Mouse (Mus musculus) CH12.LX (cell line): ENCODE results near the gene Map3k6. TPM values are rescaled to one million over a fixed set of nuclear protein-coding genes. Genes with fewer than 3 reads are reported as not detected.

Experiments used
- DNase-seq: peaks from one replicate; pipeline ENCODE4 v3.0.0-alpha.2; 2013; ENCODE audit errors: extremely low read depth
- H3K27ac ChIP-seq: 2 replicates; pipeline ENCODE4 v1.5.1; 2012; ENCODE audit warnings: low read depth, mild to moderate bottlenecking, control low read depth, moderate library complexity; ENCODE audit not compliant: insufficient read depth
- H3K27me3 ChIP-seq: replicated peaks from 2 replicates; pipeline ENCODE3; 2012; ENCODE audit warnings: inconsistent platforms
- H3K36me3 ChIP-seq, 2 experiments: replicated peaks in 1 of 2; 2 replicates each; pipeline versions ENCODE3 to v1.6.1; 2012; ENCODE audit warnings: inconsistent platforms in 1 of 2, low read length in 1 of 2, mild to moderate bottlenecking in 1 of 2, mixed read lengths in 1 of 2, moderate library complexity in 1 of 2; ENCODE audit not compliant: control insufficient read depth in 1 of 2, insufficient read depth in 1 of 2
- H3K4me1 ChIP-seq, 2 experiments: 2 replicates each; pipeline ENCODE4 v1.6.1; 2012; ENCODE audit warnings: inconsistent platforms in 1 of 2, moderate library complexity in 1 of 2; ENCODE audit not compliant: insufficient read depth in 2 of 2, control insufficient read depth in 1 of 2
- H3K4me2 ChIP-seq: 2 replicates; pipeline ENCODE4 v1.6.1; 2012; ENCODE audit warnings: low read depth, mild to moderate bottlenecking, control low read depth; ENCODE audit not compliant: poor library complexity, insufficient read depth, severe bottlenecking
- H3K4me3 ChIP-seq, 3 experiments: fragments of 150-350 bp in 1 of 3; sonication (generic) in 1 of 3; replicated peaks in 1 of 3; 2 replicates each; pipeline versions ENCODE3 to v1.5.1; 2011 to 2012; ENCODE audit warnings: low read depth in 2 of 3, low read length in 2 of 3, mild to moderate bottlenecking in 2 of 3, moderate library complexity in 2 of 3, control low read depth in 1 of 3, improper control_type of control experiment in 1 of 3, inconsistent platforms in 1 of 3, mixed read lengths in 1 of 3; ENCODE audit not compliant: poor library complexity in 1 of 3
- H3K79me2 ChIP-seq: replicated peaks from 2 replicates; pipeline ENCODE4 v1.6.1; 2012; ENCODE audit warnings: mild to moderate bottlenecking, moderate library complexity; ENCODE audit not compliant: control insufficient read depth, poor library complexity, insufficient read depth, severe bottlenecking; ENCODE audit errors: extremely low read depth
- H3K9ac ChIP-seq: 2 replicates; pipeline ENCODE4 v1.6.1; 2012; ENCODE audit warnings: low read depth, mild to moderate bottlenecking, control low read depth, moderate library complexity; ENCODE audit not compliant: insufficient read depth
- H3K9me3 ChIP-seq: replicated peaks from 2 replicates; pipeline ENCODE3; 2012; ENCODE audit warnings: low read length, inconsistent platforms, mixed read lengths
- BHLHE40 ChIP-seq: IDR thresholded peaks from 2 replicates; pipeline ENCODE4 v1.6.1; 2011; ENCODE audit warnings: mild to moderate bottlenecking, low read depth, low read length, improper control_type of control experiment
- CHD2 ChIP-seq: IDR thresholded peaks from 2 replicates; pipeline ENCODE4 v1.6.1; 2011; ENCODE audit warnings: low read length, improper control_type of control experiment
- CTCF ChIP-seq, 2 experiments: IDR thresholded peaks in 1 of 2; conservative IDR thresholded peaks in 1 of 2; 2 replicates each; pipeline ENCODE4 v1.5.1; 2011 to 2012; ENCODE audit warnings: low read depth in 2 of 2, low read length in 2 of 2, improper control_type of control experiment in 1 of 2, inconsistent platforms in 1 of 2, mild to moderate bottlenecking in 1 of 2, moderate library complexity in 1 of 2
- E2F4 ChIP-seq: IDR thresholded peaks from 2 replicates; pipeline ENCODE4 v1.6.1; 2011; ENCODE audit warnings: low read depth, low read length, improper control_type of control experiment; ENCODE audit not compliant: insufficient replicate concordance
- EP300 ChIP-seq: IDR thresholded peaks from 2 replicates; pipeline ENCODE4 v1.6.1; 2011; ENCODE audit warnings: low read length, improper control_type of control experiment
- ETS1 ChIP-seq: conservative IDR thresholded peaks from 2 replicates; pipeline ENCODE4 v1.6.1; 2012; ENCODE audit warnings: low read depth, mild to moderate bottlenecking, inconsistent platforms, low read length, improper control_type of control experiment, moderate library complexity
- GABPA ChIP-seq: IDR thresholded peaks from 2 replicates; pipeline ENCODE4 v1.6.1; 2012; ENCODE audit warnings: low read depth, low read length, improper control_type of control experiment, inconsistent platforms; ENCODE audit not compliant: insufficient replicate concordance
- IRF4 ChIP-seq: IDR thresholded peaks from 2 replicates; pipeline ENCODE4 v1.6.1; 2014; ENCODE audit warnings: low read depth, mild to moderate bottlenecking, inconsistent platforms, low read length, improper control_type of control experiment
- JUND ChIP-seq: conservative IDR thresholded peaks from 2 replicates; pipeline ENCODE4 v1.6.1; 2011; ENCODE audit warnings: low read depth, low read length, improper control_type of control experiment
- KAT2A ChIP-seq: IDR thresholded peaks from 2 replicates; pipeline ENCODE4 v1.6.1; 2012; ENCODE audit warnings: low read length, improper control_type of control experiment, inconsistent platforms; ENCODE audit not compliant: insufficient replicate concordance
- MAFK ChIP-seq: IDR thresholded peaks from 2 replicates; pipeline ENCODE4 v1.6.1; 2011; ENCODE audit warnings: low read length, improper control_type of control experiment; ENCODE audit not compliant: insufficient replicate concordance
- MAX ChIP-seq: IDR thresholded peaks from 2 replicates; pipeline ENCODE4 v1.6.1; 2011; ENCODE audit warnings: low read length, improper control_type of control experiment
- MAZ ChIP-seq: IDR thresholded peaks from 2 replicates; pipeline ENCODE4 v1.6.1; 2012; ENCODE audit warnings: low read depth, mild to moderate bottlenecking, inconsistent platforms, low read length, improper control_type of control experiment, moderate library complexity
- MEF2A ChIP-seq: IDR thresholded peaks from 2 replicates; pipeline ENCODE4 v1.6.1; 2014; ENCODE audit warnings: low read depth, mild to moderate bottlenecking, inconsistent platforms, low read length, improper control_type of control experiment, borderline replicate concordance
- MXI1 ChIP-seq: IDR thresholded peaks from 2 replicates; pipeline ENCODE4 v1.6.1; 2011; ENCODE audit warnings: mild to moderate bottlenecking, low read depth, low read length, improper control_type of control experiment
- MYC ChIP-seq: IDR thresholded peaks from 2 replicates; pipeline ENCODE4 v1.6.1; 2011; ENCODE audit warnings: low read depth, mild to moderate bottlenecking, improper control_type of control experiment, low read length
- NRF1 ChIP-seq: IDR thresholded peaks from 2 replicates; pipeline ENCODE4 v1.6.1; 2014; ENCODE audit warnings: low read depth, mild to moderate bottlenecking, inconsistent platforms, low read length, improper control_type of control experiment, moderate library complexity
- RCOR1 ChIP-seq: conservative IDR thresholded peaks from 2 replicates; pipeline ENCODE4 v1.6.1; 2012; ENCODE audit warnings: low read depth, mild to moderate bottlenecking, inconsistent platforms, low read length, improper control_type of control experiment
- SIN3A ChIP-seq: IDR thresholded peaks from 2 replicates; pipeline ENCODE4 v1.6.1; 2012; ENCODE audit warnings: low read length, improper control_type of control experiment, inconsistent platforms
- UBTF ChIP-seq: IDR thresholded peaks from 2 replicates; pipeline ENCODE4 v1.6.1; 2012; ENCODE audit warnings: low read depth, mild to moderate bottlenecking, inconsistent platforms, low read length, improper control_type of control experiment, moderate library complexity
- USF2 ChIP-seq: conservative IDR thresholded peaks from 2 replicates; pipeline ENCODE4 v1.6.1; 2011; ENCODE audit warnings: low read depth, low read length, improper control_type of control experiment
- ZC3H11A ChIP-seq: IDR thresholded peaks from 2 replicates; pipeline ENCODE4 v1.6.1; 2012; ENCODE audit warnings: low read depth, mild to moderate bottlenecking, inconsistent platforms, low read length, improper control_type of control experiment
- ZKSCAN1 ChIP-seq: IDR thresholded peaks from 2 replicates; pipeline ENCODE4 v1.6.1; 2012; ENCODE audit warnings: low read depth, inconsistent platforms, low read length, improper control_type of control experiment, borderline replicate concordance
- ZMIZ1 ChIP-seq: IDR thresholded peaks from 2 replicates; pipeline ENCODE4 v1.6.1; 2012; ENCODE audit warnings: low read depth, mild to moderate bottlenecking, inconsistent platforms, low read length, improper control_type of control experiment
- ZNF384 ChIP-seq: IDR thresholded peaks from 2 replicates; pipeline ENCODE4 v1.6.1; 2012; ENCODE audit warnings: low read depth, low read length, improper control_type of control experiment, inconsistent platforms
- dilution Hi-C: fragments of 300-500 bp; cut with MboI; formaldehyde crosslinking; loops from 2 replicates; pipeline ENCODE4 v1.14.3; 2020; ENCODE audit warnings: low sequenced_read_pairs; ENCODE audit not compliant: extremely low pct_unique_long_range_greater_than_20kb, extremely low pct_ligation_motif_present
- in situ Hi-C: fragments of 300-500 bp; cut with MboI; formaldehyde crosslinking; loops from 3 replicates; pipeline ENCODE4 v1.14.3; 2019; ENCODE audit warnings: low sequenced_read_pairs, low pct_ligation_motif_present, low pct_unique_long_range_greater_than_20kb, mixed read lengths
- polyA plus RNA-seq: library from polyadenylated mRNA; unstranded; fragments of >175 nt; gene quantifications from 2 replicates; pipeline ENCODE4 v1.2.1, GENCODE M21; 2012; ENCODE audit warnings: low read depth; ENCODE audit not compliant: insufficient read length
- total RNA-seq, 2 experiments: library from RNA; depleted of rRNA; stranded (reverse); fragments of 300-350 nt in 1 of 2; fragments of >200 nt in 1 of 2; gene quantifications; 2 replicates each; pipeline ENCODE4 v1.2.3; 2012 to 2014

Map3k6 gene
- total and polyA plus RNA-seq, 3 experiments: 0.21 TPM; not detected in 2

DNA sequence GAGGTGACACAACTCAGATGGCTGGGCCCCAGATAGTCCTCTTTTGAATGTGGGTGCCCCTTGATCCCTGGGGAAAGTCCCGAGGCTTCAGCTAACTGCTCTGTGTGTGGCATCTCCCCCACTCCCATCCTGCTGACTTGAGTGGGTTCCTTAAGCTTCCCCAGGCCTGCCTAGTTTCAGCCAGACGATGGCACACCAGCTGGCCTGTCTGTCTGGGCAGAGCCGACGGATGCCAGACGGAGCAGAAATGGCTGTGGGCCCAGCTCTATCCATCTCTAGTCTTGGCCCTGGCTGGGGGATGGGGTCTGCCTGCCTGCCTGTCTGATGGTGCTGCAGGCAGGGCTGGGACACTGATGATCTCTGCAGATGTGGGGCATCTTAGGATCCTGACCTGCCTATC is 59.1 kb downstream of the Map3k6 start:
- no peak overlapping the region for H3K9ac ChIP-seq
- no peaks in the 10 kb centered on the region for H3K79me2 ChIP-seq
- DNase-seq: peak; percentile 28
- H3K27me3 ChIP-seq: no peaks in the 10 kb centered on the region
- no peak overlapping the region for H3K4me3 ChIP-seq
- dilution Hi-C loops (no loop called here), in situ Hi-C loops (loop anchor here (5.0 to 10.0 kb wide), 4 partner anchors 37 to 295 kb away; partner anchors contain the start of genes Cd164l2, Gpr3 and Sytl1)
- no peak overlapping the region for H3K27ac ChIP-seq
- TF ChIP-seq KAT2A: no peak
- TF ChIP-seq NRF1: no peak
- TF ChIP-seq IRF4: no peak
- TF ChIP-seq MYC: no peak
- TF ChIP-seq GABPA: no peak
- no peak for TF ChIP-seq E2F4
- no peak for TF ChIP-seq MAZ
- TF ChIP-seq SIN3A: no peak
- no peak for TF ChIP-seq ZKSCAN1
- TF ChIP-seq MAFK: no peak
- no peak for TF ChIP-seq MXI1
- no peak for TF ChIP-seq UBTF
- TF ChIP-seq ZC3H11A: no peak
- TF ChIP-seq RCOR1: no peak
- TF ChIP-seq JUND: no peak
- TF ChIP-seq MAX: no peak
- TF ChIP-seq MEF2A: no peak
- no peak for TF ChIP-seq USF2
- no peak for TF ChIP-seq ZNF384
- H3K4me2 ChIP-seq: no peak overlapping the region
- H3K4me1 ChIP-seq: peaks cover 9 to 51% of the 10 kb centered on the region in 2 experiments
- peaks cover 38 to 84% of the 10 kb centered on the region in 2 experiments for H3K36me3 ChIP-seq
- H3K9me3 ChIP-seq: no peaks in the 10 kb centered on the region

- TF ChIP-seq ETS1 (no peak), EP300 (no peak), IRF4 (no peak), USF2 (no peak), MAX (no peak), MEF2A (no peak), BHLHE40 (no peak), ZC3H11A (no peak), MYC (no peak), GABPA (no peak), UBTF (no peak), RCOR1 (no peak), NRF1 (no peak), SIN3A (no peak), CTCF (conservative IDR thresholded peaks at IDR 0.05 in 1 of 2, IDR thresholded peaks at IDR 0.05 in 1 of 2; ENCODE audit: low read depth in 2 of 2, low read length in 2 of 2) (no peak), ZMIZ1 (no peak), CHD2 (no peak)
- Histone ChIP-seq H3K4me1 (peaks cover 9 to 45% of the 10 kb centered on the region in 2 experiments), H3K4me2 (no peak overlapping the region), H3K27me3 (no peaks in the 10 kb centered on the region), H3K4me3 (no peak overlapping the region), H3K36me3 (peaks cover 33 to 80% of the 10 kb centered on the region in 2 experiments), H3K27ac (no peak overlapping the region), H3K9ac (no peak overlapping the region), H3K79me2 (no peaks in the 10 kb centered on the region), H3K9me3 (no peaks in the 10 kb centered on the region)
- DNase-seq: no peak
- in situ Hi-C loops (loop anchor here (5.0 to 10.0 kb wide), 4 partner anchors 38 to 296 kb away; partner anchors contain the start of genes Cd164l2, Gpr3 and Sytl1), dilution Hi-C loops (no loop called here)
These were observed 59.8 kb downstream of the Map3k6 start for GRCm38 (mm10) chr4:133300421-133300820.
